Mouse (Mus musculus) MEL (cell line): ENCODE results near the gene Gon7. TPM values are rescaled to one million over a fixed set of nuclear protein-coding genes. Genes with fewer than 3 reads are reported as not detected.

ENCODE experiments used
- DNase-seq: peaks from one replicate; pipeline ENCODE4 v3.0.0; 2011; ENCODE audit warnings: low read depth, low spot score
- H3K27ac ChIP-seq: 2 replicates; pipeline ENCODE4 v1.5.1; 2012; ENCODE audit warnings: low read depth, mild to moderate bottlenecking, control low read depth, low read length, moderate library complexity; ENCODE audit not compliant: control insufficient read depth
- H3K27me3 ChIP-seq, 2 experiments: fragments of 150-350 bp in 1 of 2; sonication (generic) in 1 of 2; 2 replicates each; pipeline ENCODE4 v1.6.1; 2012; ENCODE audit warnings: low read length in 2 of 2, mild to moderate bottlenecking in 2 of 2, improper control_type of control experiment in 1 of 2, moderate library complexity in 1 of 2; ENCODE audit not compliant: insufficient read depth in 2 of 2, control insufficient read depth in 1 of 2
- H3K36me3 ChIP-seq, 2 experiments: 2 replicates each; pipeline ENCODE4 v1.6.1; 2012 to 2014; ENCODE audit warnings: low read length in 2 of 2, improper control_type of control experiment in 1 of 2, inconsistent platforms in 1 of 2, mild to moderate bottlenecking in 1 of 2; ENCODE audit not compliant: insufficient read depth in 2 of 2, control insufficient read depth in 1 of 2
- H3K4me1 ChIP-seq, 2 experiments: fragments of 150-350 bp in 1 of 2; sonication (generic) in 1 of 2; 2 replicates each; pipeline ENCODE4 v1.6.1; 2012; ENCODE audit warnings: low read length in 2 of 2, improper control_type of control experiment in 1 of 2, mild to moderate bottlenecking in 1 of 2; ENCODE audit not compliant: insufficient read depth in 2 of 2, control insufficient read depth in 1 of 2
- H3K4me3 ChIP-seq, 2 experiments: fragments of 150-350 bp in 1 of 2; sonication (generic) in 1 of 2; 2 replicates each; pipeline ENCODE4 v1.5.1; 2012; ENCODE audit warnings: low read depth in 2 of 2, low read length in 2 of 2, mild to moderate bottlenecking in 2 of 2, moderate library complexity in 2 of 2, control low read depth in 1 of 2, improper control_type of control experiment in 1 of 2; ENCODE audit not compliant: control insufficient read depth in 1 of 2, insufficient read depth in 1 of 2
- H3K79me2 ChIP-seq: 2 replicates; pipeline ENCODE4 v1.6.1; 2012; ENCODE audit warnings: mild to moderate bottlenecking, low read length, moderate library complexity; ENCODE audit not compliant: control insufficient read depth, poor library complexity, insufficient read depth
- H3K9ac ChIP-seq: 2 replicates; pipeline ENCODE4 v1.6.1; 2012; ENCODE audit warnings: low read depth, mild to moderate bottlenecking, control low read depth, low read length, moderate library complexity; ENCODE audit not compliant: control insufficient read depth, poor library complexity, severe bottlenecking
- H3K9me3 ChIP-seq: fragments of 150-350 bp; sonication (generic); replicated peaks from 2 replicates; pipeline ENCODE4 v1.6.1; 2012; ENCODE audit warnings: mild to moderate bottlenecking, low read length, improper control_type of control experiment, moderate library complexity; ENCODE audit not compliant: insufficient read depth
- CHD1 ChIP-seq: IDR thresholded peaks from 2 replicates; pipeline ENCODE4 v1.6.1; 2012; ENCODE audit warnings: low read depth, mild to moderate bottlenecking, inconsistent platforms, low read length, improper control_type of control experiment
- CHD2 ChIP-seq: IDR thresholded peaks from 2 replicates; pipeline ENCODE4 v1.6.1; 2011; ENCODE audit warnings: low read length, improper control_type of control experiment
- CTCF ChIP-seq, 3 experiments: IDR thresholded peaks in 2 of 3; conservative IDR thresholded peaks in 1 of 3; 2 replicates each; pipeline ENCODE4 v1.5.1; 2011 to 2012; ENCODE audit warnings: low read length in 3 of 3, low read depth in 2 of 3, mild to moderate bottlenecking in 2 of 3, improper control_type of control experiment in 1 of 3, inconsistent platforms in 1 of 3, mixed read lengths in 1 of 3, moderate library complexity in 1 of 3; ENCODE audit not compliant: control insufficient read depth in 1 of 3, insufficient read depth in 1 of 3, poor library complexity in 1 of 3, severe bottlenecking in 1 of 3
- ELF1 ChIP-seq: IDR thresholded peaks from 2 replicates; pipeline ENCODE4 v1.6.1; 2014; ENCODE audit warnings: low read depth, mild to moderate bottlenecking, inconsistent platforms, low read length, improper control_type of control experiment, moderate library complexity
- ETS1 ChIP-seq: IDR thresholded peaks from 2 replicates; pipeline ENCODE4 v1.6.1; 2012; ENCODE audit warnings: low read depth, mild to moderate bottlenecking, inconsistent platforms, low read length, improper control_type of control experiment, moderate library complexity
- GATA1 ChIP-seq: IDR thresholded peaks from 2 replicates; pipeline ENCODE4 v1.6.1; 2011; ENCODE audit warnings: low read depth, low read length, improper control_type of control experiment
- HCFC1 ChIP-seq: IDR thresholded peaks from 2 replicates; pipeline ENCODE4 v1.6.1; 2012; ENCODE audit warnings: low read depth, mild to moderate bottlenecking, inconsistent platforms, low read length, improper control_type of control experiment, moderate library complexity
- JUND ChIP-seq: IDR thresholded peaks from 2 replicates; pipeline ENCODE4 v1.6.1; 2011; ENCODE audit warnings: low read depth, mild to moderate bottlenecking, improper control_type of control experiment, low read length
- KAT2A ChIP-seq: conservative IDR thresholded peaks from 2 replicates; pipeline ENCODE4 v1.6.1; 2012; ENCODE audit warnings: low read depth, low read length, improper control_type of control experiment, inconsistent platforms
- MAZ ChIP-seq: IDR thresholded peaks from 2 replicates; pipeline ENCODE4 v1.6.1; 2012; ENCODE audit warnings: low read depth, mild to moderate bottlenecking, inconsistent platforms, low read length, improper control_type of control experiment
- MEF2A ChIP-seq: IDR thresholded peaks from 2 replicates; pipeline ENCODE4 v1.6.1; 2014; ENCODE audit warnings: low read depth, mild to moderate bottlenecking, inconsistent platforms, low read length, improper control_type of control experiment; ENCODE audit not compliant: poor library complexity, insufficient replicate concordance, severe bottlenecking; ENCODE audit errors: extremely low read depth
- MYB ChIP-seq: IDR thresholded peaks from 2 replicates; pipeline ENCODE4 v1.6.1; 2011; ENCODE audit warnings: mild to moderate bottlenecking, low read depth, low read length, improper control_type of control experiment
- MYC ChIP-seq: IDR thresholded peaks from 2 replicates; pipeline ENCODE4 v1.6.1; 2011; ENCODE audit warnings: low read depth, mild to moderate bottlenecking, low read length, improper control_type of control experiment, moderate library complexity
- NELFE ChIP-seq: IDR thresholded peaks from 2 replicates; pipeline ENCODE4 v1.6.1; 2011; ENCODE audit warnings: low read depth, low read length, improper control_type of control experiment
- NRF1 ChIP-seq: IDR thresholded peaks from 2 replicates; pipeline ENCODE4 v1.6.1; 2014; ENCODE audit warnings: low read depth, mild to moderate bottlenecking, inconsistent platforms, low read length, improper control_type of control experiment, moderate library complexity; ENCODE audit not compliant: poor library complexity, insufficient read depth, severe bottlenecking
- POLR2A ChIP-seq, 2 experiments: IDR thresholded peaks; 2 replicates each; pipeline ENCODE4 v1.6.1; 2011 to 2012; ENCODE audit warnings: low read length in 2 of 2, mild to moderate bottlenecking in 2 of 2, control low read depth in 1 of 2, improper control_type of control experiment in 1 of 2, low read depth in 1 of 2, moderate library complexity in 1 of 2; ENCODE audit not compliant: control insufficient read depth in 1 of 2, insufficient read depth in 1 of 2, poor library complexity in 1 of 2
- POLR2AphosphoS2 ChIP-seq: IDR thresholded peaks from 2 replicates; pipeline ENCODE4 v1.6.1; 2011; ENCODE audit warnings: low read length, improper control_type of control experiment
- POLR2AphosphoS5 ChIP-seq: IDR thresholded peaks from 2 replicates; pipeline ENCODE4 v1.6.1; 2012; ENCODE audit warnings: low read depth, borderline replicate concordance, mild to moderate bottlenecking, inconsistent platforms, low read length, moderate library complexity, mixed read lengths
- RAD21 ChIP-seq: IDR thresholded peaks from 2 replicates; pipeline ENCODE4 v1.6.1; 2011; ENCODE audit warnings: mild to moderate bottlenecking, low read depth, low read length, improper control_type of control experiment
- RCOR1 ChIP-seq: IDR thresholded peaks from 2 replicates; pipeline ENCODE4 v1.6.1; 2012; ENCODE audit warnings: low read depth, mild to moderate bottlenecking, inconsistent platforms, low read length, improper control_type of control experiment
- TAL1 ChIP-seq: IDR thresholded peaks from 2 replicates; pipeline ENCODE4 v1.6.1; 2012; ENCODE audit warnings: mild to moderate bottlenecking, inconsistent platforms, low read length, moderate library complexity, mixed read lengths
- TBP ChIP-seq: IDR thresholded peaks from 2 replicates; pipeline ENCODE4 v1.8.0; 2011; ENCODE audit warnings: low read depth, low read length, improper control_type of control experiment
- TCF12 ChIP-seq: IDR thresholded peaks from 2 replicates; pipeline ENCODE4 v1.6.1; 2014; ENCODE audit warnings: low read depth, mild to moderate bottlenecking, inconsistent platforms, low read length, improper control_type of control experiment, moderate library complexity
- UBTF ChIP-seq: IDR thresholded peaks from 2 replicates; pipeline ENCODE4 v1.6.1; 2012; ENCODE audit warnings: low read depth, mild to moderate bottlenecking, inconsistent platforms, low read length, improper control_type of control experiment, moderate library complexity, borderline replicate concordance; ENCODE audit not compliant: insufficient read depth
- USF1 ChIP-seq: IDR thresholded peaks from 2 replicates; pipeline ENCODE4 v1.6.1; 2014; ENCODE audit warnings: low read depth, mild to moderate bottlenecking, inconsistent platforms, low read length, improper control_type of control experiment, moderate library complexity
- USF2 ChIP-seq, 2 experiments: IDR thresholded peaks; 2 replicates each; pipeline ENCODE4 v1.6.1; 2011 to 2012; ENCODE audit warnings: improper control_type of control experiment in 2 of 2, low read length in 2 of 2, borderline replicate concordance in 1 of 2, inconsistent platforms in 1 of 2, low read depth in 1 of 2, mild to moderate bottlenecking in 1 of 2; ENCODE audit not compliant: insufficient read depth in 1 of 2
- ZC3H11A ChIP-seq: IDR thresholded peaks from 2 replicates; pipeline ENCODE4 v1.6.1; 2012; ENCODE audit warnings: low read depth, mild to moderate bottlenecking, inconsistent platforms, low read length, improper control_type of control experiment
- ZKSCAN1 ChIP-seq: IDR thresholded peaks from 2 replicates; pipeline ENCODE4 v1.6.1; 2012; ENCODE audit warnings: low read depth, mild to moderate bottlenecking, inconsistent platforms, low read length, improper control_type of control experiment, moderate library complexity
- polyA plus RNA-seq, 2 experiments: library from polyadenylated mRNA; stranded (reverse) in 1 of 2; unstranded in 1 of 2; fragments of >175 nt in 1 of 2; fragments of >200 nt in 1 of 2; gene quantifications; 2 replicates each; pipeline versions ENCODE4 v1.2.1 to v1.2.4; 2012; ENCODE audit warnings: low replicate concordance in 2 of 2, low read depth in 1 of 2; ENCODE audit not compliant: insufficient read length in 2 of 2, insufficient read depth in 1 of 2, missing spikeins in 1 of 2
- total RNA-seq: library from RNA; depleted of rRNA; stranded (reverse); fragments of 300-350 nt; gene quantifications from 2 replicates; pipeline ENCODE4 v1.2.3, GENCODE M21; 2012

Gon7 gene
- total and polyA plus RNA-seq, 3 experiments, result 31.3 to 129 (median 33.0) TPM

- TF ChIP-seq TAL1 (no peak), ZKSCAN1 (no peak), MYB (no peak), ELF1 (no peak), CHD2 (no peak), USF1 (no peak), MEF2A (no peak)
- TF ChIP-seq, all 39 proteins: peak for 5
These were observed 17.3 kb downstream of the Gon7 start (continued) for GRCm38 (mm10) chr12:102740285-102740684.

DNA sequence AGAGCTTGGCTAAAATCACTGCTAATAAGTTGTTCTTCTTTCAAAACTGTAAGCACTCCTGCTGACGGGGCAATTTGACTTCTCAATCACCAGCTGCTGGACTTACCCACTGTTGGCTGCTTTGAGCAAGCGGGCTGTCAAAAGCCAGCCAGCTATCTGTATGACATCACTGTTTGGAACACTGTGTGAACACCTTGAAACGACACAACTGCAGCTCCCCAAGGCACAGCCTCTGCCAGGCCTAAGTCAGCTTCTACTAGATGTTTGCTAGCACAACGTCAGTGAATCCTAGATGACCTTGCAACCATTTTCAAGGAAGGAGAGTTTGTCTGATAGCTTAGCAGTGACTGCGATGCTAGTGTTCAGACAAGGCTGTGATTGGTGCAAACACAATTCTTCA lies 18.5 kb downstream of the Gon7 start:
- H3K4me3 ChIP-seq, result no peak overlapping the region
- peaks cover 0 to 12% of the 10 kb centered on the region in 2 experiments; a peak in 2 of 4 replicates for H3K36me3 ChIP-seq
- DNase-seq, result no peak
- TF ChIP-seq MYC (no peak), CHD1 (no peak), KAT2A (no peak), TAL1 (no peak), TCF12 (no peak), POLR2AphosphoS5 (no peak), MAZ (no peak), HCFC1 (no peak), NELFE (no peak), GATA1 (no peak), RAD21 (no peak), USF2 (IDR thresholded peaks at IDR 0.05; ENCODE audit: borderline replicate concordance in 1 of 2, insufficient read depth in 1 of 2, low read depth in 1 of 2, low read length in 2 of 2) (no peak)
- H3K27ac ChIP-seq, result no peak overlapping the region
- H3K9ac ChIP-seq, result no peak overlapping the region
- H3K79me2 ChIP-seq, result peaks cover 10% of the 10 kb centered on the region
- no peaks in the 10 kb centered on the region for H3K9me3 ChIP-seq
- peaks cover 2 to 7% of the 10 kb centered on the region in 2 experiments; a peak in 2 of 4 replicates for H3K4me1 ChIP-seq
- H3K27me3 ChIP-seq, result no peaks in the 10 kb centered on the region

GRCm38 (mm10) chr12:102733381-102733780 lies 24.2 kb downstream of the Gon7 start:
- H3K36me3 ChIP-seq, result peaks cover 0 to 6% of the 10 kb centered on the region in 2 experiments; a peak in 1 of 4 replicates
- peaks cover 2 to 18% of the 10 kb centered on the region in 2 experiments; a peak in 3 of 4 replicates for H3K4me1 ChIP-seq
- H3K4me3 ChIP-seq, result no peak overlapping the region
- peak; percentile 83 for DNase-seq
- H3K9ac ChIP-seq, result no peak overlapping the region
- no peaks in the 10 kb centered on the region for H3K79me2 ChIP-seq
- no peaks in the 10 kb centered on the region for H3K27me3 ChIP-seq
- H3K9me3 ChIP-seq, result no peaks in the 10 kb centered on the region
- no peak overlapping the region for H3K27ac ChIP-seq
- TF ChIP-seq NELFE, result no peak
- TF ChIP-seq ZC3H11A, result peak; percentile 71
- TF ChIP-seq ETS1, result no peak
- TF ChIP-seq TBP, result no peak
- no peak for TF ChIP-seq NRF1
- TF ChIP-seq TAL1, result no peak
- no peak for TF ChIP-seq POLR2AphosphoS2
- no peak for TF ChIP-seq MEF2A
- no peak for TF ChIP-seq TCF12
- no peak for TF ChIP-seq MYC
- TF ChIP-seq USF1, result no peak
- TF ChIP-seq ELF1, result no peak
- TF ChIP-seq JUND, result no peak
- no peak for TF ChIP-seq KAT2A
- no peak for TF ChIP-seq UBTF
- TF ChIP-seq MYB, result no peak
- no peak for TF ChIP-seq POLR2A (IDR thresholded peaks at IDR 0.05; ENCODE audit: control insufficient read depth in 1 of 2, insufficient read depth in 1 of 2, low read depth in 1 of 2, low read length in 2 of 2, poor library complexity in 1 of 2)
- TF ChIP-seq CHD1, result no peak
- no peak for TF ChIP-seq ZKSCAN1
- no peak for TF ChIP-seq CHD2
- TF ChIP-seq CTCF (IDR thresholded peaks at IDR 0.05 in 2 of 3, conservative IDR thresholded peaks at IDR 0.05 in 1 of 3; ENCODE audit: control insufficient read depth in 1 of 3, insufficient read depth in 1 of 3, low read depth in 2 of 3, low read length in 3 of 3, poor library complexity in 1 of 3, severe bottlenecking in 1 of 3), result peak; percentile 79 to 90 (median 85)
- TF ChIP-seq RCOR1, result no peak
